Mouse (Mus musculus) kidney, adult 2 months (tissue): ENCODE results near the gene Pdp2.

Source experiments
- CTCF ChIP-seq: fragments of 200-500 bp; conservative IDR thresholded peaks from 2 replicates; pipeline ENCODE4 v1.5.1; 2011; ENCODE audit warnings: low read depth, mild to moderate bottlenecking, control low read depth, low read length, moderate library complexity, mixed read lengths; ENCODE audit not compliant: insufficient read depth, insufficient read length
- POLR2A ChIP-seq: fragments of 200-500 bp; IDR thresholded peaks from one replicate; pipeline ENCODE4 v1.6.1; 2011; ENCODE audit warnings: low read depth, low read length, control low read depth

- TF ChIP-seq CTCF = 0 out of 2 replicates have a peak, but pooled peaks have one; percentile 31
- no peak for TF ChIP-seq POLR2A
Measured at GRCm38 (mm10) chr8:104569559-104569958, 21.7 kb upstream of the Pdp2 start.
